Mouse (Mus musculus) kidney, postnatal 36 days (tissue): ENCODE measurements at regions not wholly inside any gene's neighbourhood (a gene's known extent, or its start where the extent isn't known, plus 50 kb on each side); places are given as distances from the start of the nearest gene placed in this dataset.

Experiments used
- DNase-seq, 2 experiments: peaks; one replicate each; pipeline ENCODE4 v3.0.0; 2021 to 2022; ENCODE audit warnings: mixed read lengths in 2 of 2

- no peak for DNase-seq
Observed at GRCm38 (mm10) chr15:59785981-59786380, 230.4 kb downstream of the 4933412E24Rik start.

DNA sequence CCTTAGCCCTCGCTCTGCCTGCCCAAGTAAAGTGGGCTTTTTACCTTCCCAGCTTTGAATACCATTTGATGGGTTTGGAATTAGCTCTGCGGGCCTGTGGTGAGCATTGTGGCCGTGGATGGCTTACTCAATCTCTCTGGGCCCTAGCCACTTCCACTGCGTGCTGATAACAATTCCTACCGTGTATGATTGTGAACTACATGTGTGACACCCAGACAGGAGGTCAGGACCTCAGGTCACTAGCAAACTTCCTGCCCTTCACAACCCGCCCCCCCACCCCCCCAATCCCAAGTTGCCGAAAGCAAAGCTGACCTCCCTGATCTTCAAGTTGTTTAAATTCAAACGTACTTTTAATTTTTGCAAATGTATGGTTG is 231.9 kb downstream of the 4933412E24Rik start:
- no peak for DNase-seq

DNA sequence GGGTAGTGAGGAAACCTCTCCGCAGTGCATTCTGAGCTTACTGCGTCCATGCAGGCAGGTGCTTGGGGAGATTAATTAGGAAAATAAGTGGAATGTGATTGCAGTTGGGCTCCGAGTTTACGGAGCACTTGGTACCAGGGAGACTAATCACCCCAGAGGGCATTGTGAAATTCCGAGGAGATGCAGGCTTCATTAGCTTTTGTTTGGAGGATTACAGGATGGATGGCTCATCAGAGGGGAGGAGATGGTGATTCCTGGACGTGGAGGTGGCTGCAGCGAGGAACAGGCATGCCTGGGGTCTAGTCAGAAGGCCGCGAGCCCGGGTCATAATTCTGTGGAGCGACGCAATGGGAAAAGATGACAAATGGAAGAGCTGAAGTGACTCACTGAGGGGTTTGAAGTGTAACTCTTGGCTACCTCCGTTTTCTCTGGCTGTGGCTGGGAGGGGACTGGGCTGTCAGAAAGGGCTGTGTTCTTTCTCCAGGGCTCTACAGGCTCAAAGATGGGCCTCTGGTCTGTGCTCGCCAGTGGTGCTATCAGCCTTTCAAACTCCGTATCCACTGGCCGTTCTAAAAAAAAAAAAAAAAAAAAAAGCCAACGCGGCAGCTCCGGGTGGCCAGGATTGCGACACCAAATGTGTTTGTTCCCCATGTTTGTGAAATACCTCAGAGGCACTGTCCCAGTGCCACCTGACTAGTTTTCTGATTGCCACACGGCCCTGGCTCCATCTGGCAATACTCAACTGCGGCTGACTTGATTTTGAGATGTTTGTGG is 232.4 kb downstream of the 4933412E24Rik start:
- DNase-seq = peak; percentile 60 to 74

- DNase-seq = peak in 1 of 2 experiments; percentile 12
Observed at GRCm38 (mm10) chr15:59783393-59783781, 233.0 kb downstream of the 4933412E24Rik start.

- no peak for DNase-seq
Observed at GRCm38 (mm10) chr15:59780506-59780905, 235.9 kb downstream of the 4933412E24Rik start.

DNA sequence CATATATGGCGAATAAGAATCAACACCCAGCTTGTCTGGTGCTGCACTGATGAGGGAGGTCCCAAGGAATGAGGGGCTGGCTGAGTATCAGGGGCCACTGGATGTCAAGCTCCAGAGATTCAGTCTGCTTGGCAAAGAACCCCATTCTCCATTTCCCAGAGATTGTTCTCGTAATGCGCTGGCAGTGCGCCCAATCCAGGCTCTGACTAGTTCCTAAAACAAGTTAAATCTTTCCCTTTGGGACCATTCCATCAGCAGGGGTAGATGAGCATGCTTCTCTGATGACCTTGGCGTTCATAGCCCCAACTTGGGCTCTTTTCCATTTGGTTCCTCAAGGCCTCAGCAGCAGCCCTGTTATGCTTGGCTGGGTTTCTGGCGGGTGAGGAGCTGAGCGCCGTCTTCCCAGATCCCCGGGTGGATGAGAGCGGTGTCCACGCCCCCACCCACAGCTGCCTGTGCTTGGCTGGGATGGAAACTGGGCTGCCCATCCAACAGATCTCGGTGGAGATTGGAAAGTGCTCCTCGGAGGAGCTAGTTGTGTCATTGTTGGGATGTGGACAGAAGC is 239.0 kb downstream of the 4933412E24Rik start:
- peak; percentile 81 to 84 for DNase-seq

- DNase-seq = no peak
Observed at GRCm38 (mm10) chr15:59775781-59776180, 240.6 kb downstream of the 4933412E24Rik start.

- DNase-seq = no peak
Observed at GRCm38 (mm10) chr15:59773983-59774382, 242.4 kb downstream of the 4933412E24Rik start.

DNA sequence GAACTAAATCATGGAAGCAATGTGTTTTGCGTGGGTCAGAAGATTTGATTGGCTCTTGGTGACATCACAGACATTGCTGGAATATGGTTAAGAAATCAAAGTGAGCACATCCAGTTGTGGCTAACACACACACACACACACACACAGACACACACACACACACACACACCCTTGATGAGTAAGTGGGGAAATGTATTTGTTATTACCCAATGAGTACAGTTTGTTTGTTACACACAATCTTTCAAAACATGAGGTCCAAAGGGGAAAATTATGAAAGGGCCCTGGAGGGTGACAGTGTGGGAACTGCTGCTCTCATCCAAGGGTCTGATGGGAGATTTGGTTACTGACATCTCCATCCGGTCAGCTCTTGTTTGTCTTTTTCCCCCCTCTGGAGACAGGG is 243.8 kb downstream of the 4933412E24Rik start:
- no peak for DNase-seq

DNA sequence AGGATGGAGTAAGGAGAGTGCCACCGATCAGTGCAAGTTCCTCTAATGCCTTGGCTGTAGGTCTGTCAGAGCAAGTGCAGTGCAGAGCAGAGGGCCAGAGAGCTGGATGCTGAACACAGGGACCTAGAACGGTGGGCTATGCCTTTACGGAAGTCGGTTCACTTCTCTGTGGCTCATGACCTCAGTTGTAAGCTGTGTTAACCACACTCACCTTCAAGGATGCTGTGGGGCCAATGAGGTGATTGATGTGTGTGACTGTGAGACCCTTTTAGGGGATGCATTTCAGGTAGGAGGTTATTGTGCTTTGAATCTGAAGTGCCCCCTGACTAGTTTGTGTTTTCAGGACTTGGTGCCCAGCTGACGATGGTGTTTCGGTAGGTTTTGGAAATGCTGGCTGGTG is 254.4 kb downstream of the 4933412E24Rik start:
- DNase-seq = no peak

DNA sequence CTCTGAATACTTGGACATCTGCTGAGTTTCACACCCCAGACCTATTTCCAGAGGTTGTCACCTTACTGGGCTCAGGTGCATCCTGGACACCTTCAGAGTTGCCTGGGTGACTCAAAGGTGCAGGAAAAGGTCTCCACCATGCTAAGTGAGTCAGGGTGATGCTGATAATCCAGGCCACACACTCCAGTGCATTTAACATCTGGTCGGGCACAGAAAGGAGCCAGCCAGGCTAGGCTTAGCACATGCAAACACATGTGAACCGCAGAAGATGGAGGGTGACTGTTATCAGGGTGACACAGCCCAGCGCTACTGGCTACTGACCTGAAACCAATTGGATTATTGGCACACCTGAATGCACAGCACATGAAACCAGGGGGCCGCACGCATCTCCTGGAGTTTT is 255.9 kb downstream of the 4933412E24Rik start:
- no peak for DNase-seq

DNA sequence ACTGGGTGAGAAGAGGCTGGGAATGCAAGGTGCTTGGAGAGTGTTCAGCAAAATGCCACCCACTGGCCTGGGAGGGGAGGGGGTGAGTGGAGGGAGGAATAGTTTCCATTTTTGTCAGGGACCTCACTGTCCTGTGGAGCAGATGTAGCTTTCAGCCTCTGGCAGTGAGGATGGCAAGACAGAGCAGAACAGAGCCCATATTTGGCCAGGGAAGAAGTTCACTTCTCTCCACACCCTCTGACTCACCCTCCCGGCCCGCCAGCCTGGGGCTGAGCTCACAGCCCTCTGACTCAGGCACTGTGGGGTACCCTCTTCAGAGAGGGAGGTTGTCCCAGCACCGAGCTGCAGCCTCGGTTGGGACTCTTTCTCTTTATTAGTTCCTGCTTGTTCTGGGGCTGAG is 256.8 kb downstream of the 4933412E24Rik start:
- DNase-seq = no peak

DNA sequence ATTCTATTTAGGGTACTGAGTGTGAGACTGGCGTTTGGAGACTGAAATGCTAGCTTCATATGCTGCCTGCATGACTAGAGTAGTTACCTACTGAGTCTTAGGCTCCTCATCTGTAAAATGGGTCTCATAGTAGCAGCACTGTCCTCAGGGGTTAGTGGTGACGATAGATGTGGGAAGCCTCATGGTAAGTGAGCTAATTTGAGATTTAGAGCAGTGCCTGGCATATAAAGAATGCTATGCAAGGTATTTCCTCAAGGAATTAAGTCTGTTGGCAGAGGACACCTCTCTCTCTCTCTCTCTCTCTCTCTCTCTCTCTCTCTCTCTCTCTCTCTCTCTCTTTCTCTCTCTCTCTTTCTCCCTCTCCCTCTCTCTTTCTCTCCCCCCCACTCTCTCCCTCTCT is 257.4 kb downstream of the 4933412E24Rik start:
- no peak for DNase-seq

DNA sequence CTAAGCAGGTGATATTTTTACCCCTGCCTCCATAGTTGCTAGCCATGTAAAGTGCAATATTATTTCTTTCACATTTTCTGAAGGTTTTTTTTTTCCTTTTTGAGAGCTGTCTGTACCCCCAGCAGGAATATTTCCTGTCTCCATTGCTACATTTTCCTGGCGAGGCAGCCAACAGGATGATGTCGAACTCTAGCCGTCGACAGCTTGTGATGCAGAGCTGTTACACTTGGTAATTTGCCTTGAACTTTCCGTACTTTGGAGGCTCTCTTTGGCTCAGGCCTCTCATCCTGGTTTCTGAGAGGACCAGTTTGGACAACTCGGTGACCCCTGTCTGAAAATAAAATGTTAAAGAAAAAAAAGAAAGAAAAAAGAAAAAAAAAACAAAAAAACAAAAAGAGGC is 260.3 kb downstream of the 4933412E24Rik start:
- DNase-seq = peak; percentile 39 to 61

DNA sequence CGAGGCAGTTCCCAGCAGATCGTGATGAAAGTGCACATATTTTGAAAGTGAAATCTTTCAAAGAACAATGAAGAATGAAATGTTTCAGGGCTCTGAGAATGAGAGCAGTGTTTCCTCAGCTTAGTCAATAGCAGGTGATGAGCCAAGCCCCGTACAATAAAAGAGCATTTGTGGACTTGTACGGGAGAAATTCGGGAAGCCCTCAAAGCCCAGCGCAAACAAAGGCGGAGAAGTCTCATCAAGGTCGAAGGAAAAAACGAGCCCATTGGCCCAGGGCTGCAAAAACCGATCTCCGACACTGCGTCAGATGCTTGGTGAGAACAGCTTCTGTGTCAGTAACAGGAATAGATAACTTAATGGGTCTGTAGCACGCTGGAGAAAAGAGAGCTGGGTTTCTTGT is 261.5 kb downstream of the 4933412E24Rik start:
- no peak for DNase-seq

DNA sequence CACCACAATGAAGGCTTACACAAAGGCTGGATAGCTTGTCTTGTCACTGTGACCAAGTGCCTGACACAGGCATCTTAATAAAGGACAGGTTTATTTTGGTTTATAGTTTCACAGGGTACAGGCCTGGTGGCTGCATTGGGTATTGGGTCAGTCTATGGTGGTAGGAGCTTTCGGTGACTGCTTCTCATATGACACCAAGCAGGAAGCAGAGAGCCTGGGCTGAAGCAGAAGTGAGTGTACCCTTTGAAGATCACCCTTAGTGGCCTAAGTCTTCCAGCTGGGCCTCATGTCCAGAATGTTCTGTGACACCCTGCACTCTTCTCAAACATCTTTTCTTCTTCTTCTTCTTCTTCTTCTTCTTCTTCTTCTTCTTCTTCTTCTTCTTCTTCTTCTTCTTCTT is 264.1 kb downstream of the 4933412E24Rik start:
- no peak for DNase-seq

GRCm38 (mm10) chr15:59746290-59746689 is 270.1 kb downstream of the 4933412E24Rik start:
- DNase-seq = peak in 1 of 2 experiments; percentile 16

- no peak for DNase-seq
Observed at GRCm38 (mm10) chr15:59744411-59744931, 271.9 kb downstream of the 4933412E24Rik start.

GRCm38 (mm10) chr15:59739197-59739596 is 277.2 kb downstream of the 4933412E24Rik start:
- DNase-seq = no peak

GRCm38 (mm10) chr15:59737247-59737646 is 279.2 kb downstream of the 4933412E24Rik start:
- no peak for DNase-seq

DNA sequence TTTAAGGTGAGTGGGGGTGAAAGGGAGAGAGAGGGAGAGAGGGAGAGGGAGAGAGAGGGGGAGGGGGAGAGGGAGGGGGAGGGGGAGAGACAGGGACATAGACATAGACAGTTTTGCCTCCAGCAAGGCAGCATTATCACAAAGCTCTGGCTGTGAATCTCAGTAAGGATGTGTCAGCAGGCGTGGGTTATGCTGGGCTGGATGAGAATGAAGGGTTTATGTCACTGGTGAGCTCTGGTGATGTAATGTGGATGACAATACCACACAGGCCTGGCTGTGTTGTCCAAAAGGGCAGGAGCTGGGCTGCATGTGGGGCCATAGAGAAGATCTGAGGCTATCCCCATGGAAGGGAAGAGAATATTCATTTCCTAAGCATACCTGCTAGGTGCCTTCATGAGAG is 282.0 kb downstream of the 4933412E24Rik start:
- no peak for DNase-seq

DNA sequence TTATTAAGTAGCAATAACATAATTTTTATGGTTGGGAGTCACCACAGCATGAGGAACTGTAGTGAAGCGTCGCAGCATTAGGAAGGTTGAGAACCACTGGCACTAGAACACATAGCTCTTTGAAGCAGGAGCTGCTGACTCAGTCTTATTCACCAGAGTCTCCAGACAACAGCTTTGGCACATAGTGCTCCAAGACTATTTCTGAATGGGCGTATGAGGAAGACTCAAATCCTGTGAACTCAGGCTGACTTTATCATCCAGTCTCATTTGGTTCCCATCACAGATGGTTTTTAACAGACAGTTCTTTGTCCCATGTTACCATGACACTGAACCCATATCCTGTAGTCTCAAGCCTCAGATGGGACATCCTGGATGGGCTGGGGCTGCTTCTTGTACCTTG is 282.5 kb downstream of the 4933412E24Rik start:
- DNase-seq = no peak

DNA sequence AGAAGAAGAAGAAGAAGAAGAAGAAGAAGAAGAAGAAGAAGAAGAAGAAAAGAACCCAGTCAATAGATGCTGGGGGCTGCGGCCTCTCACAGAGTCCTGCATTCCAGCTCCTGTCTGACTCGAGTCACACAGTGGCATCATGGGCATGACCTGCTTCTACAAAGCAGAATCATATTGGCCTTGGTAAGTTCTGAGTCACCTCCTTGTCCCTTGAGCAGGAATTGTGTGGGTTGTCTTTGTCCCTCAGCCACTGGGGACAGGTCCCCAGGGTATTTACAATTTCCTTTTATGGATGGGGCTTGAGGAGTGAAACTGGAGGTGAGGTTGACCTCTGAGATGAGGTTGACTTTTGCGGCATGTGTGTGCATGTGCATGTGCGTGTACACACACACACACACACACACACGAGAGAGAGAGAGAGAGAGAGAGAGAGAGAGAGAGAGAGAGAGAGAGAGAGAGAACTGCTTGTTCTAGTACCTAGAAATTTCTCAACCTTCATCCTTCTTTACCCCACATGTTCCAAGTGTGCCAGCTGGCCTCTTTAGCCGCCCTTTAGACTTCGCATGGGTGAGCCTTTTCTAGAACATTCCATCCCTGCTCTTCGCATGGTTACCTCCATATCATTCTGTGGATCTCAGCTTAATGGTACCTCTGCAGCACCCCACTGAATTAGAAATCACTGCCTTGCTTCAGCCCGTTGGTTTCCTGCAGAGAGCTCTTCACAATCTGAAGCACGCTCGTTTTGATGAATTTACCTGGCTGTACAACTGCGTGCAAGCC is 283.2 kb downstream of the 4933412E24Rik start:
- DNase-seq = peak; percentile 36 to 48

DNA sequence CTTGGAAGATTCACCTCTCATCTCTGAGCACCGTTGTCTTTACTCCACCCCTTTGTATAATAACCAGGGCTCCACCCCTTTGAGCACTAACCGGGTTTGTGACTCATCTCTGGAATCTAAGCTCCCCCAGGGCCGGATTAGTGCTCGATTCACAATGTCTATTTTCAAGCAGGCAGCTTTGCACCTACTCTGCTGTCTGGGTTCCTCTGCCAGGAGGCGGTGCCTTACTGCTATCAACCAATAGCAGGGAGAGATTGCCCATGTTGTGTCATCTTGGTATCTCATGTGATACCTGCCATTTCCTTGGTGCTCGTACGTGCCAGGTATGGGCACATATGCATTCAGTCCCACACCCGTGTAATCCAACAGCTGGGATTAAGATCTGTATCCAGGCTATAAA is 285.3 kb downstream of the 4933412E24Rik start:
- no peak for DNase-seq
